In genomic region chr12:97483559-97483958, GRCm38 (mm10) we compare ENCODE assay signal across 27 mouse cellular contexts.
DNase-seq lines count a peak whose midpoint lies in the region; ATAC-seq and TF ChIP-seq lines count a peak whose summit lies in the region.
"Had no signal": no experiment of that assay in that cellular context is flagged by ENCODE, and none has a peak within 500 bp of the region (broad histone marks: within the 10 kb centered on the region; RNA-seq: fewer than 3 reads in every experiment).

No protein-coding gene starts in this region.

- DNase-seq in forebrain, embryonic 14.5 days (ENCODE audit: low spot score) = peak; percentile 45
- peak; percentile 11 for DNase-seq in lung, postnatal 0 days (ENCODE audit: low spot score)
- no peak for DNase-seq in lung, postnatal 4 days
- peak; percentile 70 for DNase-seq in Muller cell, postnatal 12 days (ENCODE audit: inconsistent ontology term)
- DNase-seq in brain, embryonic 14.5 days (ENCODE audit: low read depth) = peak; percentile 50
- no peak for DNase-seq in retina, postnatal 1 day
- no peak for DNase-seq in right cerebral cortex, postnatal 36 days (ENCODE audit: low spot score in 2 of 2)
- DNase-seq: adrenal gland, adult 8-10 months; adrenal gland, postnatal 25 days; B cell, adult 2 months; cerebellum, adult 11 months; cerebellum, adult 2 months; cerebellum, adult 9-11 months; cerebellum, postnatal 25 days; gastrocnemius, adult 2 months; gastrocnemius, postnatal 14 days; heart, adult 11 months had no signal

- TF ChIP-seq EP300 in lung, postnatal 0 days (IDR thresholded peaks at IDR 0.05) = no peak

- no peak for TF ChIP-seq POLR2A in brain, embryonic 14.5 days (IDR thresholded peaks at IDR 0.05; ENCODE audit: borderline replicate concordance, extremely low read depth, insufficient read depth, insufficient read length, poor library complexity, severe bottlenecking)

- 54% methylated on average over 2 of the region's 2 CpGs for WGBS in forebrain, embryonic 14.5 days
- 65% methylated on average over 2 of the region's 2 CpGs for WGBS in forebrain, embryonic 13.5 days
- WGBS in lung, postnatal 0 days = 40% methylated on average over 2 of the region's 2 CpGs

- no peaks in the 10 kb centered on the region for H3K4me1 ChIP-seq in forebrain, embryonic 14.5 days (ENCODE audit: control insufficient read depth, insufficient read depth, low read length)
- no peaks in the 10 kb centered on the region for H3K4me1 ChIP-seq in forebrain, embryonic 13.5 days
- H3K4me1 ChIP-seq in lung, postnatal 0 days (ENCODE audit: insufficient read depth, low read depth, low read length) = no peaks in the 10 kb centered on the region
- H3K4me1 ChIP-seq: embryonic facial prominence, embryonic 15.5 days; forebrain, embryonic 12.5 days; hindbrain, embryonic 12.5 days; hindbrain, embryonic 15.5 days had no signal

- peak; percentile 15; the same call in 1 of the 2 replicates for ATAC-seq in forebrain, embryonic 14.5 days
- ATAC-seq in forebrain, embryonic 13.5 days = no peak; the same call in 1 of the 2 replicates
- ATAC-seq in lung, postnatal 0 days = no peak
- ATAC-seq: activated CD4-positive, CD25-positive, alpha-beta regulatory T cell, adult 4 months; intestine, postnatal 0 days had no signal

- no peak overlapping the region for H3K4me3 ChIP-seq in forebrain, embryonic 14.5 days (ENCODE audit: low read depth, low read length)
- no peak overlapping the region for H3K4me3 ChIP-seq in forebrain, embryonic 13.5 days
- H3K4me3 ChIP-seq in lung, postnatal 0 days (ENCODE audit: low read depth, low read length) = no peak overlapping the region
- H3K4me3 ChIP-seq: embryonic facial prominence, embryonic 15.5 days; forebrain, embryonic 12.5 days; gastrocnemius, adult 2 months; hindbrain, embryonic 12.5 days; hindbrain, embryonic 15.5 days had no signal

- no peak overlapping the region for H3K4me2 ChIP-seq in forebrain, embryonic 14.5 days (ENCODE audit: low read length)
- no peak overlapping the region for H3K4me2 ChIP-seq in forebrain, embryonic 13.5 days
- H3K4me2 ChIP-seq in lung, postnatal 0 days (replicated peaks; ENCODE audit: low read depth, low read length) = no peak overlapping the region
- H3K4me2 ChIP-seq: embryonic facial prominence, embryonic 15.5 days; forebrain, embryonic 12.5 days; heart, embryonic 11.5 days; hindbrain, embryonic 12.5 days; hindbrain, embryonic 15.5 days had no signal

- no peak overlapping the region for H3K27ac ChIP-seq in forebrain, embryonic 14.5 days (ENCODE audit: low read depth, low read length)
- no peak overlapping the region for H3K27ac ChIP-seq in forebrain, embryonic 13.5 days
- H3K27ac ChIP-seq in lung, postnatal 0 days (ENCODE audit: low read length) = no peak overlapping the region
- H3K27ac ChIP-seq: embryonic facial prominence, embryonic 15.5 days; forebrain, embryonic 12.5 days; gastrocnemius, adult 2 months; hindbrain, embryonic 12.5 days; hindbrain, embryonic 15.5 days had no signal

- H3K27me3 ChIP-seq in forebrain, embryonic 14.5 days (replicated peaks; ENCODE audit: control insufficient read depth, insufficient read depth, low read length) = no peaks in the 10 kb centered on the region
- H3K27me3 ChIP-seq in forebrain, embryonic 13.5 days = no peaks in the 10 kb centered on the region
- no peaks in the 10 kb centered on the region for H3K27me3 ChIP-seq in lung, postnatal 0 days (replicated peaks; ENCODE audit: insufficient read depth, low read length)
- H3K27me3 ChIP-seq: CH12.LX; embryonic facial prominence, embryonic 15.5 days; forebrain, embryonic 12.5 days; hindbrain, embryonic 12.5 days; hindbrain, embryonic 15.5 days had no signal

- TF ChIP-seq CTCF in lung, postnatal 0 days (IDR thresholded peaks at IDR 0.05) = no peak
- no peak for TF ChIP-seq CTCF in brain, embryonic 14.5 days (IDR thresholded peaks at IDR 0.05; ENCODE audit: borderline replicate concordance, extremely low read depth, insufficient read depth, insufficient read length)

- no peak overlapping the region for H3K9ac ChIP-seq in forebrain, embryonic 14.5 days (ENCODE audit: low read length)
- no peak overlapping the region for H3K9ac ChIP-seq in forebrain, embryonic 13.5 days
- no peak overlapping the region for H3K9ac ChIP-seq in lung, postnatal 0 days (replicated peaks; ENCODE audit: low read depth)
- H3K9ac ChIP-seq: embryonic facial prominence, embryonic 15.5 days; forebrain, embryonic 12.5 days; hindbrain, embryonic 12.5 days; hindbrain, embryonic 15.5 days had no signal

- no peaks in the 10 kb centered on the region for H3K36me3 ChIP-seq in forebrain, embryonic 14.5 days (ENCODE audit: control insufficient read depth, insufficient read depth, low read length)
- no peaks in the 10 kb centered on the region for H3K36me3 ChIP-seq in forebrain, embryonic 13.5 days (ENCODE audit: poor library complexity, severe bottlenecking)
- no peaks in the 10 kb centered on the region for H3K36me3 ChIP-seq in lung, postnatal 0 days (ENCODE audit: insufficient read depth, low read length)
- H3K36me3 ChIP-seq: embryonic facial prominence, embryonic 15.5 days; forebrain, embryonic 12.5 days; G1E; hindbrain, embryonic 12.5 days; hindbrain, embryonic 15.5 days had no signal

- no peaks in the 10 kb centered on the region for H3K9me3 ChIP-seq in forebrain, embryonic 14.5 days (replicated peaks; ENCODE audit: control insufficient read depth, low read length)
- no peaks in the 10 kb centered on the region for H3K9me3 ChIP-seq in forebrain, embryonic 13.5 days (replicated peaks)
- H3K9me3 ChIP-seq in lung, postnatal 0 days (ENCODE audit: low read length) = no peaks in the 10 kb centered on the region
- H3K9me3 ChIP-seq: embryonic facial prominence, embryonic 15.5 days; forebrain, embryonic 12.5 days; hindbrain, embryonic 12.5 days; hindbrain, embryonic 15.5 days had no signal

Comparison
In these comparisons a context has a peak if more than half of its experiments do, and no peak if none do; other contexts are left out.
1. DNase-seq: peak in forebrain, embryonic 14.5 days (single experiment), lung, postnatal 0 days (single experiment), Muller cell, postnatal 12 days (single experiment) and brain, embryonic 14.5 days (single experiment); none in lung, postnatal 4 days (0 of 2), retina, postnatal 1 day (single experiment) and right cerebral cortex, postnatal 36 days (0 of 2).